Mouse (Mus musculus): ENCODE measurements around the gene Nacc1.
A peak's percentile ranks its signal among the peaks of the same experiment; 100 is the strongest.
"Not testable (repeated sequence)": the region's sequence is repeated elsewhere in the genome, so short reads cannot be mapped to it uniquely, and the experiment has no call there.

Nacc1 gene

GRCm38 (mm10) chr8:84640617-84641294, 46.9 kb downstream of the Nacc1 start:
- DNase-seq (ENCODE audit: low spot score), result no peak

- no peak for DNase-seq (ENCODE audit: low spot score)
These were observed 47.6 kb downstream of the Nacc1 start for GRCm38 (mm10) chr8:84640010-84640588.

DNA sequence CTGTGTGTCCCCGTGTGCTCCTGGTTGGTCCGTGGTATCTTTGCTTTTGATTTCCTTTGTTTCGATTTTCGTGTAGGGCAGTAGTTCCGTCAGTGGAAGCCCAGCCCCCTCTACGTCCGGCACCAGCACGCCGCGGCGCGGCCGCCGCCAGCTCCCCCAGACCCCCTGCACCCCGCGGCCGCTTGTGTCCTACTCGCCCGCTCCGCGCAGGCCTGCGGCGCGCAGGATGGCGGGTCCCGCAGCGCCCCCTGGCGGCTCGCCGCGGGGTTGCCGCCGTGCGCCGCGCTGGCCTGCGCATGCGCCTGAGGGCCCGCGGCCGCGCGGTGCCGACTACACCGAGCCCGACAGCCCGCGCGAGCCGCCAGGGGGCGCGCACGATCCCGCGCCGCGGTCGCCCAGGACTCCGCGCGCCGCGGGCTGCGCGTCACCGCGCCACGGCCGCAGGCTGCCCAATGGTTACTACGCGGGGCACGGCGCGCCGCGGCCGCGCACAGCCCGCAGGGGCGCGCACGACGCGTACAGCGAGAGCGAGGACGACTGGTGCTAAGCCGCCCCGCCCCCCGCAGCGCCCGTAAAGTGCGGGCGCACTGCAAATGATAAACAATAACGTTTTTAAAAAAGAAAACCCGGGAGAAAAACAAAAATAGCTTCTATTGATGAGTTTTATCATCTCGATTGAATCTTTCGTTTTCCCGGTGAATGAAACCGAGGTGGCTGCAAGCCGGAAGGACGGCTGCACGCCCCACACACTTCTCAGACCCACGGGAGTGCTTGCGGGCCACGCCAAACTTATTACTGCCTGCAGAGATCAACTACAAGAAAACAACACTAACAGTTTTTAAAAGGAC, 48.3 kb downstream of the Nacc1 start:
- peak; percentile 96 for DNase-seq (ENCODE audit: low spot score)

- peak; percentile 47 for DNase-seq (ENCODE audit: low spot score)
These were observed 49.0 kb downstream of the Nacc1 start for GRCm38 (mm10) chr8:84638555-84639161.

GRCm38 (mm10) chr8:84637946-84638554, 49.6 kb downstream of the Nacc1 start:
- no peak for DNase-seq (ENCODE audit: low spot score)

DNA sequence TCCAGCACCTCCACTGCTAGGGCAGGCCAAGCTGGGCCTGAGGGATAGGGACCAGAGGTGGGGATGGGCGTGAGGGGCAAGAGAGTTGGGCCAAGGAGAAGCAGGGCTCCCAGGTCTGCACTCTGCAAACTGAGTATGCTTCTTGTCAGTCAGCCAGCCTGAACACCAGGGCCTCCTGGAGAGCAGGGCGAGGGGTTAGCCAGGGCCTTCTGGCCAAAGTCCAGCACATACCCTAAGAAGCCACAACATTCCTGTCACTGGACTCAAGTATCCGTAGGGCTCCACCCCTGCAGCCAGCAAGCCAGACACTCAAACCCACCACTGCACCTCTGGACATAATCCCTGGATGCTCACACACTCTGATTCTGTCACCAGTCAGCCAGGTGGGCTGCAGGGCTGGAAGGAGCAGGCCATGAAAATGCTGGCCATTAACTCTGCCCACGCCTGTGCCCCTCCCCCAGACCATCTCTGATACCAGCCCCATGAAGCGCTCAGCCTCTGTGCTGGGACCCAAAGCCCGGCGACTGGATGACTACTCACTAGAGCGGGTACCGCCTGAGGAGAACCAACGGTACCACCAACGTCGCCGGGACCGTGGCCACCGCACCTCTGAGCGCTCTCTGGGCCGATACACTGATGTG, 51.5 kb downstream of the Nacc1 start:
- no peak for DNase-seq (ENCODE audit: low spot score)

GRCm38 (mm10) chr8:84635397-84636050, 52.1 kb downstream of the Nacc1 start:
- no peak for DNase-seq (ENCODE audit: low spot score)

GRCm38 (mm10) chr8:84634849-84635304, 52.8 kb downstream of the Nacc1 start:
- peak; percentile 86 for DNase-seq (ENCODE audit: low spot score)

DNA sequence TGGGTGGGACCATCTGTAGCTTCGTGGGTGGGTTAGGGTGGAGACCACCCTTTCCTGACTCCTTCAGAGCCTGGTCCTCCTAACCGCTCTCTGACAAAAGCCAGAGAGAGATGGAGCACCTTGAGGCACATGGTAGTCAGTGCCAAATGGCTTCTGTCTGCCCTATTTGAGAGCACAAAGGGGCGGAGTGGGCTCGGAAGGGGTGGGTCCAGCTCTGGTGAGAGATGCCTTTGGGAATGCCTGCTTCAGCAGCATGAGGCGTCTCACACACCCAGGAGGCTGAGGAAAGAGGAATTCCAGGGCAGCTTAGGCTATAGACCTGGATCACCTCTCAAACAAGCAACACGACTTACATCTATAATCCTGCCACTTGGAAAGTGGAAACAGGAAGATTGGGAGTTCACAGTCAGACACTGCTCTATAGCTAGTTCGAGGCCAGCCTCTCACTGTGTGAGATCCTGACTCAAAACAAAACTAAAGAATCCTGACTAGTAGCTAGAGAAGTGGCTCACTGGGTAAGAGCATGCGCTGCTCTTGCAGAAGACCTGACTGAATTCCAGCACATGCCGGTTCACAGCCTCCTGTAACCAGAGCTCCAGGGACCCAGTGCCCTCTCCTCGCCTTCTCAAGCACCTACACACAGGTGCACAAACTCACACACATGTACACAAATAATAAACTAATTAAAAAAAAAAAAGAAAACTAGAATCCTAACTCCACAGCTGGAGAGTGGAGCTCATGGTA, 53.6 kb downstream of the Nacc1 start:
- DNase-seq (ENCODE audit: low spot score), result no peak

GRCm38 (mm10) chr8:84631813-84632212, 55.8 kb downstream of the Nacc1 start:
- DNase-seq (ENCODE audit: low spot score), result no peak

DNA sequence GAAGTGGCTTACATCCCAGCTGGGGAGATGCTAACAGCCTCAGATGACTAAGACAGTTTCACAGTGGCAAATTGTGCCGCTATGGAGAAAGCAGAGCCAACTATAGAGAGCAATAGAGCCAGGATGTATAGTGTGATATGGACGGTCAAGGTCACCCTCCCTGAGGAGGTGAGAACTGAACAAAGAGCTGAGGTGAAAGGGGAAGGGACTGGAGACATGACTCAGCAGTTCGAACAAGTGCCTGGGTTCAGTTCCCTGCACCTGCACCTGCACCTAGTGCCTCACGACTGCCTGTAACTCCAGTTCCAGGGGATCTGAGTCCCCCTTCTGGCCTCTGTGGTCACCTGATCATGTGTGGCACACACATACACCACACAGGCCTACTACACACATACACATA, 57.5 kb downstream of the Nacc1 start:
- no peak for DNase-seq (ENCODE audit: low spot score)

GRCm38 (mm10) chr8:84629586-84629985, 58.1 kb downstream of the Nacc1 start:
- no peak for DNase-seq (ENCODE audit: low spot score)

DNA sequence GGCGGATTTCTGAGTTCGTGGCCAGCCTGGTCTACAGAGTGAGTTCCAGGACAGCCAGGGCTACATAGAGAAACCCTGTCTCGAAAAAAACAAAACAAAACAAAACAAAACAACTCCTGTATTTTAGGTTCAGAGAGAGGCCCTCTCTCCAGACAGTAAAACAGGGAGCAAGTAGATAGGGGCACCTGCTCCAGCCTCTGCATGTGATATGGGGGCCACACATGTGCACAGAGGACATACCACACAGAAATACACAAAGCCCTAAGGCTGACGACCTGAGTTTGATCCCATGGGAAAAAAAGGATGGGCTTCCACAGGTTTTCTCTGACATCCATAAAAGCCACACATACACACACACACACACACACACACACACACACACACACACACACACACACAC, 64.2 kb downstream of the Nacc1 start:
- not testable (repeated sequence) for DNase-seq (ENCODE audit: low spot score)

DNA sequence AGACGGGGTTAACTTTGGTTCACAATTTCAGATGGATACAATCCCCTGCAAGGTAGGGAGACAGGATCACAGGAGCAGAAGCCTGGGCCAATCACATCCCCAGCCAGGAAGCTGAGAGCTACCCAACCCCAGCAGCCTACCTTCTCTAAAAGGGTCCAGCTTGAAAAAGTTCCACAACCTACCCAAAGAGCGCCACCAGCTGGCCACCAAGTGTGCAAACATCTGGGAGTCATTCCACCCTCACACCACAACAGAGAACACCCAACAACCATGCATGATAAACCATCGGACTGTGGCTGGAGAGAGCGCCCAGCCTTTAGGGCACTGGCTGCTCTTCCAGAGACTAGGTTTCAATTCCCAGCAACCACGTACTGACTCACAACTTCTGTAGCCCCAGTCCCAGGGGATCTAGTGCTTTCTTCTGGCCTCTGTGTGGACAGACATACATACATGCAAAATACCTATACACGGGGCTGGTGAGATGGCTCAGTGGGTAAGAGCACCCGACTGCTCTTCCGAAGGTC, 66.5 kb downstream of the Nacc1 start:
- DNase-seq (ENCODE audit: low spot score), result no peak

Data from ovary, postnatal 36 days (tissue).